Mouse (Mus musculus): ENCODE measurements at regions not wholly inside any gene's neighbourhood (a gene's known extent, or its start where the extent isn't known, plus 50 kb on each side); places are given as distances from the start of the nearest gene placed in this dataset.

- TF ChIP-seq CTCF (IDR thresholded peaks at IDR 0.05; ENCODE audit: borderline replicate concordance, insufficient read depth, low read length) (no peak), POLR2A (IDR thresholded peaks at IDR 0.05; ENCODE audit: low read depth, low read length) (no peak)
Observed at GRCm38 (mm10) chr10:102878010-102878409, 152.0 kb downstream of the Alx1 start.

Measured in embryonic fibroblast, embryonic 13.5 days (primary cell).